Mouse (Mus musculus): Measurements from ENCODE around the gene Slc22a13. TPM values are rescaled to one million over a fixed set of nuclear protein-coding genes. Genes with fewer than 3 reads are reported as not detected.

Gene Slc22a13
- not detected in 2 replicates for polyA plus RNA-seq (2016; fragmentation: Nextera tagmentation; extraction: Ambion mirVana)

GRCm38 (mm10) chr9:119208998-119209397 is at the start of gene Slc22a13:
TSS of gene Slc22a13 (minus strand) at chr9:119209098.
- no peak for ATAC-seq (ENCODE audit: low FRiP score)
- Histone ChIP-seq H3K4me3 (replicated peaks) (no peak within 1 kb of the TSS), H3K9me3 (peaks cover 7% of the 10 kb centered on the region; the same call in 1 of the 2 replicates), H3K27ac (no peak within 1 kb of the TSS), H3K9ac (no peak within 1 kb of the TSS), H3K4me1 (no peaks in the 10 kb centered on the region), H3K36me3 (replicated peaks) (no peaks in the 10 kb centered on the region), H3K27me3 (no peaks in the 10 kb centered on the region), H3K4me2 (no peak within 1 kb of the TSS)
- WGBS: 97% methylated on average over 4 of the region's 4 CpGs

- no peak for ATAC-seq (ENCODE audit: low FRiP score)
- Histone ChIP-seq H3K4me3 (replicated peaks) (no peak overlapping the region), H3K9ac (no peak overlapping the region), H3K4me2 (no peak overlapping the region), H3K27ac (no peak overlapping the region), H3K4me1 (no peaks in the 10 kb centered on the region), H3K27me3 (no peaks in the 10 kb centered on the region), H3K9me3 (no peaks in the 10 kb centered on the region), H3K36me3 (replicated peaks) (peaks cover 71% of the 10 kb centered on the region)
- WGBS: 90% methylated on average over 5 of the region's 5 CpGs
These were observed 49.2 kb upstream of the Slc22a13 start for GRCm38 (mm10) chr9:119258128-119258527.

- Histone ChIP-seq H3K9me3 (no peaks in the 10 kb centered on the region), H3K36me3 (replicated peaks) (peaks cover 72% of the 10 kb centered on the region), H3K4me3 (replicated peaks) (no peak overlapping the region), H3K27me3 (no peaks in the 10 kb centered on the region), H3K4me2 (no peak overlapping the region), H3K4me1 (no peaks in the 10 kb centered on the region), H3K27ac (no peak overlapping the region), H3K9ac (no peak overlapping the region)
- ATAC-seq (ENCODE audit: low FRiP score): no peak
- 97% methylated on average over 12 of the region's 12 CpGs for WGBS
These were observed 47.3 kb upstream of the Slc22a13 start for GRCm38 (mm10) chr9:119256161-119256560.

DNA sequence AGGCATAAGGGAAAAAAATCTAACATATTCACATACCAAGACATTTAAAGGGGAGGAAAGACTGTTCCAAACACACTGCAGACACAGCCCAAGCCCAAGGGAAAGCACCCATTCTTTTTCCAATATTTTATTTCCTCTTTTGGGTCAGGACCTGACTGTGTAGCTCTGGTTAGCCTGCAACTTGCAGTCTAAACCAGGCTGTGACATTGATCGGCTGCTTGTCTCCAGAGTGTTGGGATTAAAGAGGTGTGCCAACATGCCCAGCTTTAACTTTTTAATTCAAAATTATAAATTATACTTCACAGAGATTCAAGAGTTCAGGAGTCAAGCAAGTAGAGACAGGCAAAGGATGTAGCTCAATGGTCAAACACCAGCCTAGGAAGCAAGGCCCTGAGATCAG is 46.2 kb upstream of the Slc22a13 start:
- Histone ChIP-seq H3K4me2 (no peak overlapping the region), H3K27me3 (no peaks in the 10 kb centered on the region), H3K27ac (no peak overlapping the region), H3K4me1 (no peaks in the 10 kb centered on the region), H3K9me3 (no peaks in the 10 kb centered on the region), H3K9ac (no peak overlapping the region), H3K4me3 (replicated peaks) (no peak overlapping the region), H3K36me3 (replicated peaks) (peaks cover 73% of the 10 kb centered on the region)
- ATAC-seq (ENCODE audit: low FRiP score): no peak
- WGBS: 100% methylated on average over 1 of the region's 1 CpGs

GRCm38 (mm10) chr9:119254187-119254586 is 45.3 kb upstream of the Slc22a13 start:
- ATAC-seq (ENCODE audit: low FRiP score): no peak
- Histone ChIP-seq H3K36me3 (replicated peaks) (peaks cover 73% of the 10 kb centered on the region), H3K27me3 (no peaks in the 10 kb centered on the region), H3K4me3 (replicated peaks) (no peak overlapping the region), H3K9ac (no peak overlapping the region), H3K9me3 (no peaks in the 10 kb centered on the region), H3K4me2 (no peak overlapping the region), H3K4me1 (no peaks in the 10 kb centered on the region), H3K27ac (no peak overlapping the region)
- 91% methylated on average over 2 of the region's 2 CpGs for WGBS

DNA sequence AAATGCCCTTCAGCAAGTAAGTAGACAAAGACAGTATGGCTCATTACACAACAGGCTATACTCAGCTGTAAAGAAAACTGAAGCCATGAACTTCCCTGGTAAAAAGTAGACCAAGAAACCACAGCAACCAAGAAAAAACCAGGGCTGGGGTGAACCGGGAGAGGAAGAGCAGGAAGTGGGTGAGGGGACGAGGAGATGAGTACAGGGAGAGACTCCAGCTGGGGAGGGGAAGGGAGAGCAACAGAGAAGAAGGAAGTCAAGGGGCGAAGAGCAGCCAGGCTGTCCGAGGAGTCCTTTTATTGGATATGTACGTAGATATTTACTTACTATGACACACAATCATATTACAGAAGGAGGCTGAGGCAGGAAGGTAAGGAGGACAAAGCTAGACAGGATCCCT is 39.1 kb upstream of the Slc22a13 start:
- Histone ChIP-seq H3K4me2 (no peak overlapping the region), H3K27me3 (no peaks in the 10 kb centered on the region), H3K36me3 (replicated peaks) (peaks cover 60% of the 10 kb centered on the region), H3K4me1 (no peaks in the 10 kb centered on the region), H3K4me3 (replicated peaks) (no peak overlapping the region), H3K27ac (no peak overlapping the region), H3K9ac (no peak overlapping the region), H3K9me3 (no peaks in the 10 kb centered on the region)
- ATAC-seq (ENCODE audit: low FRiP score): no peak
- 90% methylated on average over 5 of the region's 5 CpGs for WGBS

GRCm38 (mm10) chr9:119246826-119247225 is 37.9 kb upstream of the Slc22a13 start:
- no peaks in the 10 kb centered on the region for H3K9me3 ChIP-seq
- H3K4me2 ChIP-seq: no peak overlapping the region
- H3K27ac ChIP-seq: no peak overlapping the region
- H3K4me1 ChIP-seq: no peaks in the 10 kb centered on the region
- no peaks in the 10 kb centered on the region for H3K27me3 ChIP-seq
- H3K4me3 ChIP-seq (replicated peaks): no peak overlapping the region
- H3K36me3 ChIP-seq (replicated peaks): peaks cover 66% of the 10 kb centered on the region
- 95% methylated on average over 5 of the region's 5 CpGs for WGBS
- no peak for ATAC-seq (ENCODE audit: low FRiP score)
- no peak overlapping the region for H3K9ac ChIP-seq

DNA sequence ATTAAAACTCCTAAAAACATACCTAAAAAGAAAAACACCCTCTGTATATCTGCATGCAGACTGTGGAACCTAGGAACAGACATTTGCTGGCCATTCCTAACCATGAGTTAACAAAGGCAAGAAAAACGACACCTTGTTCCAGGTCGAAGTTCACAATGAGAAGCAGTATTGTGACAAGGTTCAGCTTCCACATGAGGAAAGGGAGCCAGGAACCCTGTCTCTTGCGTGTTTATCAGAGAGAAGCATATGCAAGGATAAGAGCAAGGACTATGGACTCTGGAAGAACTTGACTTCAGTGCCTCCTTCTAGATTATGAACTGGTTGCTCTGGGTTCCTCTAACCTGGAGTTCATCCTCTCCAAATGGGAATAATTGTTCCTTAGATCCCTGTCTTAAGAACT is 35.1 kb upstream of the Slc22a13 start:
- Histone ChIP-seq H3K4me3 (replicated peaks) (no peak overlapping the region), H3K36me3 (replicated peaks) (peaks cover 70% of the 10 kb centered on the region), H3K9ac (no peak overlapping the region), H3K9me3 (no peaks in the 10 kb centered on the region), H3K4me2 (no peak overlapping the region), H3K27me3 (no peaks in the 10 kb centered on the region), H3K4me1 (no peaks in the 10 kb centered on the region), H3K27ac (no peak overlapping the region)
- WGBS: 91% methylated on average over 3 of the region's 3 CpGs
- ATAC-seq (ENCODE audit: low FRiP score): no peak

DNA sequence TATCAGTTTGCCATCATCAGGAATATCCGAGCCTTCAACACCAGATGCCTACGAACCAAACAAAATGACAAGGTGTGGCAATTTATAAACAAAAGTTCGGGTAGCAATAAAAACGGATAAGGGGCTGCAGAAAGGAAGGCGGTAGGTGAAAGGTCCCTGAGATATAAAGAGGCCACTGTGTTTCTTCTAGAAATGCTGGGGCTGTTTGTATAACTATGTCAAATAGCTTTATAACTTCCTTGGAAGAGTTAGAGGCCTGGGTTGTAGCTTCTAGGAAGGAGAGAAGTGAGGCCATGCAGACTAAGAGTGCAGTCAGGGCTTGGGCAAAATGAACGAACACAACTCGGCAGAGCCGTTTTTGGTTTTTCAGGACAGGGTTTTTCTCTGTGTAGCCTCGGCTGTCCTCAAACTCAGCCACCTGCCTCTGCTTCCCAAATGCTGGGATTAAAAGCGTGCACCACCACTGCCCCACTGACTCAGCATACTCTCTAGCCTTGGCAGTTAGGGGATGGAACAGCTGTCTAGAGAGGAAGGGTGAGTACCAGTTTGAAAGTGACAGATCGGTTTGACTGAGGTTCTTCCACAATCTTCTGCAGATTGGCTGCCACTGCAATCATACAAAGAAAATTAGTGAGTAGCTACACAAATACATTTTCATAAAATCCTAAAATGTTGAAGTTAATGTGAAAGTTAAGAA is 32.4 kb upstream of the Slc22a13 start:
- no peaks in the 10 kb centered on the region for H3K9me3 ChIP-seq
- no peak for ATAC-seq (ENCODE audit: low FRiP score)
- no peak overlapping the region for H3K9ac ChIP-seq
- no peak overlapping the region for H3K4me2 ChIP-seq
- peaks cover 62% of the 10 kb centered on the region for H3K36me3 ChIP-seq (replicated peaks)
- no peaks in the 10 kb centered on the region for H3K4me1 ChIP-seq
- 91% methylated on average over 11 of the region's 11 CpGs for WGBS
- H3K27ac ChIP-seq: no peak overlapping the region
- no peaks in the 10 kb centered on the region for H3K27me3 ChIP-seq
- no peak overlapping the region for H3K4me3 ChIP-seq (replicated peaks)

DNA sequence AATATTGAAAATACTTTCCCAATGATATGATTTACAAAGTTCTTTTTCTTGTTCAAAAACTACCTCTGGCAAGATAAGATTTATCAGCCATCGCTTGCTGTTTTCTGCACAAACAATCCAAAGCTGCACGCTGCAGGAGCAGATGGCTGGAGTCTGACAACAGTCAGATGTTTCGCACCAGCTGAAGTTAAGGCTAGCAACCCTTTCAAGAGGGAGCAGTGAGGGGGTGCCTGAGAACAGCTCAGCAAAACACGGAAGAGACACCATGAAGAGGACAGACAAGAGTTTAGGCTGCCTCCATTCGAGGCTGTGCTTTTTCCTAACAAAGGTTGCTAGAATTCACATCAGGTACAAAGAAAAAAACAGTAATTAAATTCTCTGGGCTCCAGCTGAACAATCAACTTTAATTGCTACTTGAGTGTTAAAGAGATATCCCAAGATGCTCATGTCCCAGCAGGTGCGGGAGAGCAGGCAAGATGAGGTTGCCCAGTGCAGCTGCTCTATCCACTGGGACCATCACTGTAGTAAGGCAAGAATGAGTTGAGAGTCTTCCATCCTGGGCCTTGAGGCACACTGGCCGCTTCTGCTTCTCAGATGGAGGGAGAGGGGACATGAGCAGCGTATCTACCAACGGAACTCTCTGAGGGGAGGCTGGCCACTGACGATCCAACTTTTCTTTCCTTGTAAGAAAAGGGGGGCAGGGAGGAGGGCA is 31.5 kb upstream of the Slc22a13 start:
- ATAC-seq (ENCODE audit: low FRiP score): no peak

DNA sequence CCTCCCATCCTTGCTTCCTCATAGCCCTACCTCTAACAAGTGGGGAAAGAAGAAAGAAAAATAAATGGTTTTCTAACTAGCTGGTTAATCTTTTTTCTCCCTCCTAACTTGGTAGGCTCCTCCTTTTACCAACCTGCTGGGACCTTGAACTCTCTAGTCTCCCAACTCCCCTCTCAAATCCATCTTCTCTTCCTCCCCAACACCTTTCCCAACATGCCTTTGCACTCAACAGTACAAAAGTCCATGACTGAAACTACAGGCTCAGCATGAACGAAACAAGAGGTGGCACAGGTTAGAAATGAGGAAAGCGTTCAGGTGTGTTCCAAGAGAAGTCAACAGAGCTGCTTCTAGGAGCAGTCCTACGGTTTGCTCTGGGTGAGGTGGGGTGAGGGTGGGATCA is 30.4 kb upstream of the Slc22a13 start:
- H3K9ac ChIP-seq: no peak overlapping the region
- H3K4me1 ChIP-seq: no peaks in the 10 kb centered on the region
- H3K9me3 ChIP-seq: no peaks in the 10 kb centered on the region
- H3K36me3 ChIP-seq (replicated peaks): peaks cover 52% of the 10 kb centered on the region
- ATAC-seq (ENCODE audit: low FRiP score): no peak
- no peaks in the 10 kb centered on the region for H3K27me3 ChIP-seq
- H3K4me3 ChIP-seq (replicated peaks): no peak overlapping the region
- no peak overlapping the region for H3K27ac ChIP-seq
- WGBS: 93% methylated on average over 3 of the region's 3 CpGs
- no peak overlapping the region for H3K4me2 ChIP-seq

More for the DNA sequence above, 31.5 kb upstream of the Slc22a13 start:
- no peak overlapping the region for H3K4me2 ChIP-seq
- no peak overlapping the region for H3K9ac ChIP-seq
- H3K9me3 ChIP-seq: no peaks in the 10 kb centered on the region
- H3K27me3 ChIP-seq: no peaks in the 10 kb centered on the region
- no peak overlapping the region for H3K27ac ChIP-seq
- H3K4me1 ChIP-seq: no peaks in the 10 kb centered on the region
- H3K36me3 ChIP-seq (replicated peaks): peaks cover 57% of the 10 kb centered on the region
- WGBS: 84% methylated on average over 10 of the region's 10 CpGs
- no peak overlapping the region for H3K4me3 ChIP-seq (replicated peaks)

- H3K27me3 ChIP-seq: no peaks in the 10 kb centered on the region
- no peaks in the 10 kb centered on the region for H3K4me1 ChIP-seq
- peaks cover 47% of the 10 kb centered on the region for H3K36me3 ChIP-seq (replicated peaks)
- ATAC-seq (ENCODE audit: low FRiP score): no peak
- H3K9me3 ChIP-seq: no peaks in the 10 kb centered on the region
- H3K9ac ChIP-seq: no peak overlapping the region
- H3K27ac ChIP-seq: no peak overlapping the region
- WGBS: 96% methylated on average over 4 of the region's 4 CpGs
- H3K4me3 ChIP-seq (replicated peaks): no peak overlapping the region
- no peak overlapping the region for H3K4me2 ChIP-seq
These were observed 29.9 kb upstream of the Slc22a13 start for GRCm38 (mm10) chr9:119238796-119239195.

- Histone ChIP-seq H3K9ac (no peak overlapping the region), H3K4me2 (no peak overlapping the region), H3K4me3 (replicated peaks) (no peak overlapping the region), H3K27me3 (no peaks in the 10 kb centered on the region), H3K9me3 (no peaks in the 10 kb centered on the region), H3K27ac (no peak overlapping the region), H3K36me3 (replicated peaks) (peaks cover 4% of the 10 kb centered on the region; the same call in 1 of the 2 replicates), H3K4me1 (no peaks in the 10 kb centered on the region)
- 94% methylated on average over 7 of the region's 7 CpGs for WGBS
- no peak for ATAC-seq (ENCODE audit: low FRiP score)
These were observed 22.7 kb upstream of the Slc22a13 start for GRCm38 (mm10) chr9:119231552-119231951.

Measured in forebrain, embryonic 12.5 days (tissue).